Mouse (Mus musculus) induced T-regulatory cell, adult 2 months (primary cell): Measurements from ENCODE around the gene Inafm1.
"Not testable (repeated sequence)": the region's sequence is repeated elsewhere in the genome, so short reads cannot be mapped to it uniquely, and the experiment has no call there.

Experiments
- DNase-seq: peaks from one replicate; pipeline ENCODE4 v3.0.0-alpha.2; 2012; ENCODE audit warnings: low read depth

Inafm1 gene

GRCm38 (mm10) chr7:16263015-16263787 lies 10.2 kb downstream of the Inafm1 start:
- peak; percentile 94 for DNase-seq

GRCm38 (mm10) chr7:16261097-16261496 lies 12.3 kb downstream of the Inafm1 start:
- DNase-seq, result no peak

- no peak for DNase-seq
Measured at GRCm38 (mm10) chr7:16259110-16259590, 14.3 kb downstream of the Inafm1 start, which contains the start of gene C5ar1. Gene C5ar1 (minus strand): TSS chr7:16259540.

DNA sequence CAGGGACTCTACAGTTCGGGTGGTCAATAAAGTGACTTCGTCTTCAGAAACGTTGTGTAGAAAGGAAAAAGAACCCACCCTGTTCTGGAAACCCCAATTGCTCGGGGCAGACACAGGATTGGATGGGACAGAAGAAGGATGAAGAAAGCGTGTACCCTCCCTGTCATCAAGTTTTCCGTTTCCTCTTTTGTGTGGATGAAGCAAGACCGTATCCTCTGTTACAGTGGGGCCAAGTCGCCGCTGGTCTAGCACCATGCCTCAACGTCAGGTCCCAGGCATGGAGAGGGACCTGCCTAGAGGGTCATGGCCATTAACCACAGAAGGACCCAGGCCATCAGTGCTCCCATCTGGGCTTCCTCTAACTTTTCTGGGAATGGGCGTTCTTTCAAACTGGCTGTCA lies 15.6 kb downstream of the Inafm1 start:
- no peak for DNase-seq

DNA sequence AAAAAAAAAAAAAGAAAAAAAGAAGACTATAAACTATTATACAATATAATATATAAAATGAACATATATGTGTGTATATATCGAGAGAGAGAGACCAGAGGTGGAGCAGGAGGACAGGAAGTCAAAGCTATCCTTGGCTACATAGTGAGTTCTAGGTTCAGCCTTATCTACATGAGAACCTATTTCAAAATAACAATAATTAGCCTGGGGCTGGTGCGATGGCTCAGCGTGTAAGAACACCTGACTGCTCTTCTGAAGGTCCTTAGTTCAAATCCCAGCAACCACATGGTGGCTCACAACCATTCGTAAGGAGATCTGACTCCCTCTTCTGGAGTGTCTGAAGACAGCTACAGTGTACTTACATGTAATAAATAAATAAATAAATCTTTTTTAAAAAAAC lies 17.5 kb downstream of the Inafm1 start:
- DNase-seq, result not testable (repeated sequence)

DNA sequence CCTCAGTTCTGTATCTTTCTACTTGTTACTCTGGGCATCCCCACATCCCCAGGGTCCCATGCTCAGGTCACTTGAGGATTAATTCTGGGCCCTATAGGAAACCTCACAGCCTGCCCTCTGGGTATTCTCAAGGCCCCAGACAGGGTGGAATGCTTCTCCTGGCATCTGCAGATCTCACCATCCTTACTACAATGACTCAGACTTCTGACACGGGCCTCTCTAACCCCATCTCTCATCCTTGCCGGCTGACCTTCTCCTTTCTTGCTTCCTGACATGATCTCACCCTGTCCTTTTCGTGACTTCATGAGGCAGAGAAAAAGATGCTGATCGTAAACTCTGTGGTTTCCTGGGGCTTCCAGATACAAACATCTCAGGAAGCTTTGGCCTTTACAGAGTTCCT lies 19.2 kb downstream of the Inafm1 start:
- DNase-seq, result no peak

GRCm38 (mm10) chr7:16250687-16251086 lies 22.7 kb downstream of the Inafm1 start:
- no peak for DNase-seq

DNA sequence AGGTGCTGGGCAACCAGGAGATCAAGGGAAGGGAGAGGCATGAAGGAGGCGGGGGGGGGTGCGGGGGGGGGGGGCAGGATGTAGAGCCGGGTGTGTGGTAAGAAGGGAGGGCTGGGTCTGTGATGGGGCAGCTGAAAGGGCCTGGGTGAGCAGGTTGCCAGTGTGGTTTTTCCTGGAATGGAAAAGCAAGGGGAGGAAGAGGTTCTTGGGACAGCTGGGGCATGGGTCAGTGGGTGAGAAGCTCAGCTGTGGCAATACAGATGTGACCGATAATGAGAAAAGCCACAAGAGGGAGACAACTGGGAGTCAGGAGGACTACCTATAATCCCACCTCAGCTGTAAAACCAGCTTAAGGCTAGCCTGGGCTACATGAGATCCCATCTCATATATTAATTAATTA lies 27.5 kb downstream of the Inafm1 start:
- DNase-seq, result no peak

DNA sequence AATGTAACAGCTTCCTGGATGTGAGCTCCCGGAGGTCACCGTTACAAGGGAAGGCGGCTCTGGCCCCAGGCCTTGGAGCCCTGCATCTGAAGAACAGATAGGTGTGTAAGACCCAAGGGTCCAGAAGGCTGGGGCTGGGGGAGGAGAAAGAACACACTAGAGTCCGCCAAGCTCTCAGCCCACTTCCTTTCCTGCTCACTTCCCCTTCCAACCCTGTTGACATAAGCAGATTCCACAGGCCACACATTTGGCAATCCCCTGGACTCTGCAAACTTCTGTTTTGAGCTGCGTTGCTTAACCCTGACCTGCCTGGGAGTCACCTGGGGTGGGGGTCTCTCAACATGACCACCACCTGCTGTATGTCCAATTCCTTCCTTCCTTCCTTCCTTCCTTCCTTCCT lies 29.4 kb downstream of the Inafm1 start, which contains the start of gene C5ar2:
Gene C5ar2, minus strand, starts transcription at position 88 of the 400 bp plus-strand sequence.
- DNase-seq, result no peak

DNA sequence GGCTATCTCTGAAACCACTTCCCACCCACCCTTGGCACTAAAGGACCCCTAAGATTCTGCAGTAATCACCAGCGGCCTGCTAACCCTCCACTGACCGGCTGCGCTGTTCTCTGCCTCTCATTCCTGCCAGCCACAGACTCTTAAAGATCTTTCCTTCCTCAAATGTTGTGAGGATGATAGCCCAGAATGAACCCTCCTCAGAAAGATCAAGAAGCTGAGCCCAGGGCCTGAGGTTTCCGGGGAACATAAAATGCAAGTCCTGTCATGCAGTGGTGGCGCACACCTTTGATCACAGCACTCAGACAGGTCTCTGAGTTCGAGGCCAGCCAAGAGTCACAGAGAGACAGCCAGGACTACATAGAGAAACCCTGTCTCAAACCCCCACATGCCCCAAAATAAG lies 31.2 kb downstream of the Inafm1 start:
- no peak for DNase-seq

GRCm38 (mm10) chr7:16241787-16242186 lies 31.6 kb downstream of the Inafm1 start:
- no peak for DNase-seq

DNA sequence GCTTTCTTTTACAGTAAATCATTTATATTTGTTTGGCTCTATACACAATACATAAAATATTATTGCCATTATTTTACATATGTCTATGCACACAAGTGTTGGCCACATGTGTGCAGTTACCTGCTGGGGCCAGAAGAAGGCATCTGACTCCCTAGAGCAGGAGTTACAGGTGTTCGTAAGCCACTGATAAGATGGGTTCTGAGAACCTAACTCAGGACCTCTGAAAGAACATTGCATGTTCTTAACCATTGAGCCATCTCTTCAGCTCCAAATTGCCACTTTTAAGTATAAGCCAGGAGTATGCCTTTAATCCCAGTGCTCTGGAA lies 32.5 kb downstream of the Inafm1 start:
- DNase-seq, result no peak

DNA sequence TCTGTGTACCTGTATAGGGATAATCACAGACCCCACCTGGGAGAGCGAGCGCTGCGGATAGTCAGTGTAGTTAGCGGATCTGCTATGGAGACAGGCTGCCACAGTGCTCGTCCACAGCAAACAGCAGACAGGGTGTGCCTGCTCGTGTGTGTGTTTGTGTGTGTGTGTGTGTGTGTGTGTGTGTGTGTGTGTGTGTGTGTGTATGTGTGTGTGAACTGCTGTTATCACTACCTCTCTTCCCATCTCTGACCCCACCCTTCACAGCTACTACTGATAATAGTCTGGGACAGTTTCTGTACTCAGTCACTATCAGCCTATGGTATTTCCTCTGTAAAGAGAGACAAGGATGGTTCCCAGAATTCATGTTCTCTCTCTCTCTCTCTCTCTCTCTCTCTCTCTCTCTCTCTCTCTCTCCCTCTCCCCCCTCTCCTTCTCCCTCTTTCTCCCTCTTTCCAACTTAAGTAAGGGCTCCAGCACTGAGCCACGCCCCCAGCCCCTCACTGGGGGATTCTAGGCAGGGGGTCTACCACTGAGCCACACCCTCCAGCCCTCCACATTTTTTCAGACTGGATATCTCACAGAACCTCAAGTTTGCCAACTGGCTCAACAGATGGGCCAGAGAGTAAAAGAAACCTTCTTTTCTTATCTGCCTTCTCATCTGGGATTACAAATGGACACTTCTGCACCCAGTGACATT lies 33.0 kb downstream of the Inafm1 start:
- no peak for DNase-seq

DNA sequence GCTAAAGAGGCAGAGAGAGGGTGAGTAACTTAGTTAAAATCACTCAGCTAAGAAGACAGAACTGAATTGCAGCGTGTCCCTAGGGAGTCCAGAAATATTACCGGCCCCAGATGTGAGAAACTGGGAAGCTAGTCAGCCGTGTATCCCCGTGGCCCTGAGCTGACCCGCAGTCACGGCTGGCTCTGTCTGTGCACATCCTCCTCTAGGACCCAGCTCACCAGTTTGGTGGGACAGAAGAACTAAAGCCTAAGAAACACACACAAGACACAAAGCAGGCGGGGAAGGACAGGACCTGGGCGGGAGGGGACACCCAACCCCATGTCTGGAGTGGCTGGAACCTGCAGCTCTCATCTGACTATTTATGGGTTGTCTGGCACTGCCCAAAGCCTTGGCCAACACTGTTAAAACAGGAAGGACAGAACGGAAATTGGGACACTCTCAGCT lies 33.8 kb downstream of the Inafm1 start:
- DNase-seq, result no peak

DNA sequence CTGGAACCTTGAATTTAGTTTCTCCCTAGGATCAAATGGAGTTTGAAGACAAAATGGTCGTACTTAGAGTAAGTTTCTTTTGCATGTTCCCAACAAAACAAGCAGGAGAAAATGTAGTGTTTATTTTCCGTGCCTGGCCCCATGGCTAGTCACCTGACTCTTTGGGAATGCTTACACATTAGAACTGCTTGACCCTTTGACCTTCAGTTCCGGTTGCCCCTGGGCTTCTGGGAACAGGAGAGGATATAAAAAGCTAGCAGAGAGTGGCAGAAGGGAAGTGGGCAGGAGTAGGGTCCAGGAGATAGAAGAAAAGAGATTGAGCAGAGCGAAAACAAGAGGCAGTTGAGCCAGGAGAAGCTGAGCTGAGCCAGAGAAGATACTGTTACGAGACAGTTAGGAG lies 43.5 kb downstream of the Inafm1 start:
- no peak for DNase-seq
